Mouse (Mus musculus) testis, adult 10 weeks (tissue): ENCODE data around the gene Lemd2. TPM values are rescaled to one million over a fixed set of nuclear protein-coding genes. Genes with fewer than 3 reads are reported as not detected.

ENCODE experiments used
- polyA plus RNA-seq: library from polyadenylated mRNA; stranded (reverse); fragments of 350-450 nt; fragmentation: Illumina TruSeq; extraction: RNeasy Lipid Tissue Mini Kit (QIAGEN cat#74804); gene quantifications from one replicate; pipeline ENCODE4 v1.2.3, GENCODE M21; 2014; ENCODE audit warnings: low read depth, low replicate concordance

Gene Lemd2
- 1.3 TPM for polyA plus RNA-seq

DNA sequence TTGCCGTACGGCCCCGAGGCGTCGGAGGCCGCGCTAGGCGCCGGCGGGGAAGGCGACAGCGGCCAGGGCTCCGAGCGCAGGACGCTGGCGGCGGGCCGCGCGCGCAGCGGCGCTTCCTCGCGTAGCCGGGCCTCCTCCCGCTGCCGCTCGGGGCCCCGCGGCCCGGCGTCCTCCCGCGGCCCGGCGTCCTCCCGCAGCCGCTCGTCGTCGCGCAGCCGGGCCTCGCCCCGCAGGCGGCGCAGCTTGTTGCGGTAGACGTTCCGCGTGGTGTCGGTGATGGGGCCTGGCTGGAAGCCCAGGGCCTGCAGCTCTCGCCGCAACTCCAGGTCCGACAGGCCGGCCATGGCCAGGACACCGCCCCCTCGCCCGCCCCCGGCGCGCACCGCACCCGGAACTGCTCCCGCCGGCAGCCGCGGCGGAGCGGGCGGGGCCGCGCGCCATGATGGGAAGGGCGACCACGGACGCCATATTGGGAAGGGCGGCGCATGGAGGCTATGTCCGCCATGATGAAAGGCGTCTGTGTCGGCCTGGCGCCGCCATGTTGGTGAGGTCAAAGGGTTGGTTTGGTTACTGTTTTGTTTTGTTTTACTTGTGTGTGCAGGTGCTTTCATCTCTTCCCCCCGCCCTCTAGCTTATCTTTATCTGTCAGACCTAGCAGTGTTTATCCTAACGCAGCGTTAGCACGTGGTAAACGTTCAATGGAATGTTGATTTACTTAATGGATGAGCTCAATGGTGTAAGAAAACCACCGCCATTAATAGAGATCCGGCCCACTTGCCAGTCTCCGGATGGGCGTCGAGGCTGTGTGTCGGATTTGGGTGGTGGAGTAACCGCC lies at the start of gene Lemd2:
Gene Lemd2, minus strand, starts transcription at position 395 of the 835 bp plus-strand sequence.

DNA sequence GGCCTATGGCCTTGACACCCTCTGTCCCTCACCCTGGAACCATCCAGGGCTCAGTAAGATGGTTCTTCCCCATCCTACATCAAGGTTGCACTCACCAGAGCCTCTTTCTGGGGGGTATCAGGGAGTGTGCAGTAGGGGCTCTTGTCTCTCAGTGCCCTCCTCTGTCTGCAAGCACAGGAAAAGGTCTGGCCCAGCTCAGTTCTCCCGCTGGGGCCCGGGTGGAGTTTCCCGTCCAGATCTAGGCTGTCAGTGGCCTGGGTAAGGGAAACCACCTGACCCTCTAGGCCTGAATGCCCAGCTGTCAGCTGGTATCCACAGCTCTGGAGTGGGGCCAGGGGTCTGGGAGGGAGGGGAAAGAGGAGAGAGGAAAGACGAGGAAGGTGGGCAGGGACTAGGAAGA lies 36.7 kb downstream of the Lemd2 start, which contains the start of gene Ip6k3:
Gene Ip6k3, minus strand, starts transcription at position 251 of the 400 bp plus-strand sequence.

Other genes with a start within 250 kb of the Lemd2 start
- gene Zbtb9, start 231.3 kb downstream of the Lemd2 start, polyA plus RNA-seq = 13.9 TPM
- 0.73 TPM for gene Bak1, start 175.5 kb downstream of the Lemd2 start, polyA plus RNA-seq
- gene Itpr3, start 147.2 kb downstream of the Lemd2 start, polyA plus RNA-seq = 0.42 TPM
- gene Uqcc2, start 70.6 kb downstream of the Lemd2 start, polyA plus RNA-seq = 130 TPM
- gene Ip6k3, start 36.7 kb downstream of the Lemd2 start, polyA plus RNA-seq = 0.08 TPM